In genomic region chr17:56078880-56079795, GRCm38 (mm10) we compare ENCODE assay signal across 7 mouse cellular contexts. TPM values are rescaled to one million over a fixed set of nuclear protein-coding genes. Genes with fewer than 3 reads are reported as not detected.
A peak's percentile ranks its signal among the peaks of the same experiment; 100 is the strongest.
DNase-seq lines count a peak whose midpoint lies in the region; ATAC-seq and TF ChIP-seq lines count a peak whose summit lies in the region.

Gene Hdgfl2, plus strand, starts transcription at chr17:56079634.

- peak; percentile 94 for TF ChIP-seq POLR2A in small intestine, adult 2 months (IDR thresholded peaks at IDR 0.05; ENCODE audit: low read depth, low read length)

- WGBS in embryonic facial prominence, embryonic 10.5 days, result under 1% methylated on average over 61 of the region's 61 CpGs
- WGBS in intestine, postnatal 0 days, result under 1% methylated on average over 54 of the region's 61 CpGs
- under 1% methylated on average over 61 of the region's 61 CpGs for WGBS in midbrain, embryonic 12.5 days
- WGBS in small intestine, adult 2 months, result under 1% methylated on average over 61 of the region's 61 CpGs

- H3K27me3 ChIP-seq in embryonic facial prominence, embryonic 10.5 days (replicated peaks; ENCODE audit: low read depth, poor library complexity, severe bottlenecking), result no peaks in the 10 kb centered on the region
- H3K27me3 ChIP-seq in intestine, postnatal 0 days (replicated peaks; ENCODE audit: control insufficient read depth, insufficient read depth, low read length), result no peaks in the 10 kb centered on the region
- no peaks in the 10 kb centered on the region for H3K27me3 ChIP-seq in midbrain, embryonic 12.5 days
- H3K27me3 ChIP-seq in small intestine, adult 2 months (ENCODE audit: control insufficient read depth, insufficient read depth, low read length), result no peaks in the 10 kb centered on the region

- intact Hi-C loops in left cerebral cortex, postnatal 4 days (cut with DNase I), result no loop called here

- peaks cover 21% of the 10 kb centered on the region for H3K36me3 ChIP-seq in embryonic facial prominence, embryonic 10.5 days (replicated peaks)
- peaks cover 3% of the 10 kb centered on the region; the same call in 1 of the 2 replicates for H3K36me3 ChIP-seq in intestine, postnatal 0 days (ENCODE audit: control insufficient read depth, insufficient read depth)
- peaks cover 12% of the 10 kb centered on the region for H3K36me3 ChIP-seq in midbrain, embryonic 12.5 days
- peaks cover 3% of the 10 kb centered on the region for H3K36me3 ChIP-seq in small intestine, adult 2 months (ENCODE audit: control insufficient read depth, insufficient read depth, low read length)

- H3K4me3 ChIP-seq in embryonic facial prominence, embryonic 10.5 days, result peak within 1 kb of the TSS; percentile 81
- peak within 1 kb of the TSS; percentile 87 for H3K4me3 ChIP-seq in intestine, postnatal 0 days (ENCODE audit: low read depth, low read length)
- H3K4me3 ChIP-seq in midbrain, embryonic 12.5 days, result peak within 1 kb of the TSS; percentile 94
- peak within 1 kb of the TSS; percentile 82 for H3K4me3 ChIP-seq in small intestine, adult 2 months (ENCODE audit: low read depth, low read length)

- H3K9ac ChIP-seq in intestine, postnatal 0 days (ENCODE audit: low read depth, low read length), result peak within 1 kb of the TSS; percentile 66
- H3K9ac ChIP-seq in midbrain, embryonic 12.5 days (replicated peaks), result peak within 1 kb of the TSS; percentile 98

- H3K27ac ChIP-seq in embryonic facial prominence, embryonic 10.5 days (replicated peaks), result peak within 1 kb of the TSS; percentile 87
- H3K27ac ChIP-seq in intestine, postnatal 0 days (ENCODE audit: low read depth, low read length), result peak within 1 kb of the TSS; percentile 54; the same call in 1 of the 2 replicates
- H3K27ac ChIP-seq in midbrain, embryonic 12.5 days (replicated peaks), result peak within 1 kb of the TSS; percentile 75
- H3K27ac ChIP-seq in small intestine, adult 2 months (ENCODE audit: insufficient read depth, low read depth, low read length), result peak within 1 kb of the TSS; percentile 36; the same call in 1 of the 2 replicates

- peaks cover 46% of the 10 kb centered on the region for H3K4me1 ChIP-seq in embryonic facial prominence, embryonic 10.5 days
- no peaks in the 10 kb centered on the region for H3K4me1 ChIP-seq in intestine, postnatal 0 days (replicated peaks; ENCODE audit: control insufficient read depth, insufficient read depth, low read length)
- H3K4me1 ChIP-seq in midbrain, embryonic 12.5 days, result peaks cover 41% of the 10 kb centered on the region
- H3K4me1 ChIP-seq in small intestine, adult 2 months (ENCODE audit: control insufficient read depth, insufficient read depth, insufficient read length, low read length), result peaks cover 11% of the 10 kb centered on the region

- peak; percentile 95 for ATAC-seq in intestine, postnatal 0 days
- ATAC-seq in midbrain, embryonic 12.5 days (ENCODE audit: low FRiP score, low read depth), result peak; percentile 94

- peak within 1 kb of the TSS; percentile 97 for H3K4me2 ChIP-seq in intestine, postnatal 0 days (replicated peaks; ENCODE audit: low read depth)
- H3K4me2 ChIP-seq in midbrain, embryonic 12.5 days (replicated peaks), result peak within 1 kb of the TSS; percentile 99

- TF ChIP-seq CTCF in intestine, postnatal 0 days (IDR thresholded peaks at IDR 0.05; ENCODE audit: low read depth), result no peak
- TF ChIP-seq CTCF in small intestine, adult 2 months (IDR thresholded peaks at IDR 0.05; ENCODE audit: extremely low read depth, insufficient read length, insufficient replicate concordance, low read depth, low read length), result no peak

- peak; percentile 99 for DNase-seq in adrenal gland, postnatal 10 days
- DNase-seq in embryonic facial prominence, embryonic 10.5 days (ENCODE audit: low spot score), result peak; percentile 100
- DNase-seq in gonadal fat pad, adult 2 months (ENCODE audit: low read depth), result peak; percentile 98
- peak; percentile 100 for DNase-seq in left cerebral cortex, postnatal 4 days

- no peaks in the 10 kb centered on the region for H3K9me3 ChIP-seq in embryonic facial prominence, embryonic 10.5 days
- no peaks in the 10 kb centered on the region for H3K9me3 ChIP-seq in intestine, postnatal 0 days (ENCODE audit: control insufficient read depth)
- no peaks in the 10 kb centered on the region for H3K9me3 ChIP-seq in midbrain, embryonic 12.5 days

RNA-seq across cellular contexts. Expression of gene Hdgfl2, which starts in this region (rescaled TPM):
- total RNA-seq in adrenal gland, postnatal 10 days (2021), result 10 to 100 TPM; 45.3 to 54.0 TPM
- polyA plus RNA-seq in embryonic facial prominence, embryonic 10.5 days (2016; fragmentation: Nextera tagmentation; extraction: Ambion mirVana), result 195 and 197 TPM in 2 replicates
- 41.4 and 45.4 TPM in 2 replicates for polyA plus RNA-seq in gonadal fat pad, adult 2 months (2012; rRNA removed)
- 25.9 and 33.6 TPM in 2 replicates for polyA plus RNA-seq in intestine, postnatal 0 days (2015; fragmentation: Nextera tagmentation; extraction: Ambion mirVana)
- total RNA-seq in left cerebral cortex, postnatal 4 days (2021), result 100 to 1,000 TPM; 109 to 117 TPM
- 179 and 184 TPM in 2 replicates for polyA plus RNA-seq in midbrain, embryonic 12.5 days (2016; fragmentation: Nextera tagmentation; extraction: Ambion mirVana)
- polyA plus RNA-seq in small intestine, adult 2 months (2012; rRNA removed), result 23.1 and 24.2 TPM in 2 replicates

Comparison
In these comparisons a context has a peak if more than half of its experiments do, and no peak if none do; other contexts are left out.
1. Peak in every context shown above with its lines: DNase-seq, ATAC-seq, H3K4me3 ChIP-seq and H3K27ac ChIP-seq.
2. H3K27ac ChIP-seq: peak in every context shown above with its lines; median percentile 87 in embryonic facial prominence, embryonic 10.5 days; 75 in midbrain, embryonic 12.5 days; 54 in intestine, postnatal 0 days; 36 in small intestine, adult 2 months.